Mouse (Mus musculus) adrenal gland, postnatal 36 days (tissue): ENCODE measurements at regions not wholly inside any gene's neighbourhood (a gene's known extent, or its start where the extent isn't known, plus 50 kb on each side); places are given as distances from the start of the nearest gene placed in this dataset.

Source experiments
- DNase-seq, 2 experiments: peaks; one replicate each; pipeline ENCODE4 v3.0.0; 2021; ENCODE audit warnings: mixed read lengths in 1 of 2

DNA sequence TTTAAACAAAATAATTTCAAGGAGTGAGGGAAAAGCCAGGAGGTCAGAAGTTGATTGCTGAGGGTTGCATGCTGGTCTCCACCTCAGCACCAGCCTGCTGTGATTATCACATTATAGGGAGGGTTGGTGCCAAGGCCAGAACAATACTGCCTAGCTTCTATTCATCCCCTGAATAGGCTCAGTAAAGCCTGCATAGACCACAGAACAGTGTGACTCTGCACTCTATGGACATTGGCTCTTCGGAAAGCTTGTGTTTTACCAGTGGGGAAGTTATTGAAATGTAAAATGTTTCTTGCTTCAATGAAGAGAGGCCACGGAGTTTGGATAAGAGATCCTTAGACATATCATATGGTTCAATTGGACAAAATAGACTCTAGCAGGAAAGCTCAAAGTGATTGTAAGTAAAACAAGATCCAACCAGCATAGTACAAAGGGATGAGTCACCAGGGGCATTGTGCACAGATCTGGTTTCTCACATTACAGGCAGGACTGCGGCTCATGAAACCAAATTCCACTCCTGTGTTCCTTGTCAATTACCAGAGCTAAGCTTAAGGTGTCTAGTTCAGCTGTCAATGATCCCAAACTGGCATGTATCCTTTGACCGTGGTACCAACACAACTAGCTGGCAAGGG lies 320.8 kb upstream of the Cd180 start:
- no peak for DNase-seq

DNA sequence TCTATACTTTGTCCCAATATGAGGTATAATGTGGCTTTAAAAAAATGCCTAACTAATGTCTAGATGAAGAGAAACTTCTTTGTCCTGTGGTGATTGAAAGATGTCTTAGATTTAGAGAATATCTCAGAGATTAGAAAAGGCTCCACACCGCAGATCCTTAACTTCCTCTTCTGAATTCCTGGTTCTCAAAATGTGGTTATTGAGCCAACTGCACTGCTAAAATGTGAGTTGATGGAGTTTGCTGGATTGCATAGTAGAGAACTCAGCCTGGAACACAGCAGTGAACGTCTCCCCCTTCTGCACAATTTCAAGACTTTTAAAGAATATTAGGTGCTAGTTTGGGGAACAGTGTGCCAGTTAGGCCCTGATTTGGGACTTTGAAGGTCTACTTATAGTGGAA lies 312.7 kb upstream of the Cd180 start:
- DNase-seq: no peak

DNA sequence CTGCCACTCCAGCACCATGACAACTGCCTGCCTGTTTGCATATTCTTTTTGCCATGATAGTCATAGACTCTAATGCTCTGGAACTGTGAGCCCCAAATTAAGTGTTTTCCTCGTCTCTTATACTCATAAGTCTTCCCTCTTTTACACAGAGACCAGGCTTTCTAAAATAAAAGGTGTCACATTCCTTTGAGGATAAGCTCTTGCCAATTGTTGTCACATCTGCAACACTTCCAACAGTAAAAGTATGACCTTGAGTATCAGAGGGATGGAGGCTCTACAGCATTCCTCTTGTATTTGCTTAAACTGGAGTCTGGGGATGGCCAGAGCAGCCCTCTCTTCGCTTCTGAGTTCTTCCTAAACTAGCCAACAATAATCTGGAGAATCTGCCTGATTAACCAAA lies 301.4 kb upstream of the Cd180 start:
- DNase-seq: no peak

DNA sequence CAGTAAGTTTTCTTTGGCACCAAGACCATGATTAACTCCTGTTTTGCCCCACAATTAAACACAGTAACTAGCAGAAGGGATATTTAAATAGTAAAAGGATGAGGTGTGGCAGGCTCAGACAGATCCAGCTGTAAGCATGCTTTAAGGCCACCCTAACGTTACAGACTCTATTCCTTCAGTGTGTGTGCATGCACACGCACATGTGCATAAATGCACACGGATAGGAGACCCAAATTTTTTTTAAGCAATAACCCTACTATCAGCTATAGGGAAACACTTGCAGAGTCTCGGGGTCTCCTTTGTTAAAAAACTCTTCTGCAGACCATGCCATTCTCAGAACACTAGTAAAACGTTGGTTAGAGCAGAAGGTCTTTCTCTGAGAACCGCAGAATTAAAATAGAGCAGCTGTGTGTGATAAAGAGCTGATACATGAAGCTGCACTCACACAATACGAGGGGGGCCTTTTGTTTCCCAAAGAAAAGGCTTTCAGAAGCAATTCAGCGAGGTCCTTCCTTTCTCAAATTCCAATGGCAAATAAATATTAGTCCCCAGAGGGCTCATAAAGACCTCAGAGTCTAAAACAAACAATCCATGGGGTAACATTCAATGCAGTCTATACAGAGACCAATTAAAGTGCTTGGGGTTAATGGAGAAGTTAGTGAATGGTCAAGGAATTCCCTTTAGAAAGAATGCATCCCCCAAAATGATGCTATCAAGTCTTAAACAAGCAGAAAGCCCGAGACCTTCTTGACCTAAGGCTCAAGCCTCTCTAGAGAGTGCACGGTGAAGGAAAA lies 300.3 kb upstream of the Cd180 start:
- DNase-seq: no peak

DNA sequence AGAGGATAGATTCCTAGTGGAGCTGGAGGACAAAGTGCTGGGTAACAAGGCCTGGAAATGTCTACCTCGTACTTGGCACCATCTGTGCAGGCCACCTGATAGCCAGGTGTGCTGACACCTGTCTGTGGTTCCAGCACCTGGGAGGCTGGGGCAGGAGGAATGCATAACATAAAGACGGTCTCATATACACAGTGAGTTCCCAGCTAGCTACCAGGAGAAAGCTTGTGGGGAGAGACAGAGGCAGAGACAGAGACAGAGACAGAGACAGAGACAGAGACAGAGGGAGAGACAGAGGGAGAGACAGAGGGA lies 299.7 kb upstream of the Cd180 start:
- no peak for DNase-seq

DNA sequence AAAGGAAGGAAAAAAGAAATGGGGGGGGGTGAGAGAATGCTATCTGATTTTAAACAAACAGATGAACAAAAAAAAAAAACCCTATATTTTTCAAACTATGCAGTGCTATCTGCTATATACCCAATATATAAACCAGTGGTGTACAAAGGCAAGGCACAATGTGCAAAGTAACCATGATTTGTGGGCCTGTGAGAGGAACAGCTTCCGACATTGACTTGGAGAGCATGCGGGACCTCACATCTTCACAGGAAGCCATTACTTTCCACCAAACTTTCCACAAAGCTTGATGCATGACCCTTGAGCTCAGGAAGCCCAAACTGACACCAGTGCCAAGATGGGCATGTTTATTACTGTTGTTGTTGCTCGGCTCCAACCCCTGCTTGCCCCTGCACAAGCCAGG lies 299.3 kb upstream of the Cd180 start:
- DNase-seq: no peak

DNA sequence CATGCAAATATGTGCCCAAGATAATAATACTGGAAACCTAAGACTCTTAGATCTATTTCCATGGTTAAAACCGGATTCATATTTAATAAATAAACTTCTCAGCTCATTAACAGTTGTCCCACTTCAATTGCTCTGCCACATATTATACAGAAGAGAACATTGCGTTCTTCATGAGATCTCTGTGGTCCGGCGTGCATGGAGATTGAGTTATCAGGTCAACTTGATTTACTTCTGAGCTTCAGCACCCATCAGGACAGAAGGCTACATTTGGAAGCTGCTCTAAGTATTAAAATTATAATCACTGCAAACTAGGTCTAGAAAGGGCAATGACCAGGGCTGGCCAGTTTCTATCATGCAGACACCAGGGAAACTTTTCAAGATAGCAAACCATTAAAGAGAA lies 295.9 kb upstream of the Cd180 start:
- DNase-seq: no peak

DNA sequence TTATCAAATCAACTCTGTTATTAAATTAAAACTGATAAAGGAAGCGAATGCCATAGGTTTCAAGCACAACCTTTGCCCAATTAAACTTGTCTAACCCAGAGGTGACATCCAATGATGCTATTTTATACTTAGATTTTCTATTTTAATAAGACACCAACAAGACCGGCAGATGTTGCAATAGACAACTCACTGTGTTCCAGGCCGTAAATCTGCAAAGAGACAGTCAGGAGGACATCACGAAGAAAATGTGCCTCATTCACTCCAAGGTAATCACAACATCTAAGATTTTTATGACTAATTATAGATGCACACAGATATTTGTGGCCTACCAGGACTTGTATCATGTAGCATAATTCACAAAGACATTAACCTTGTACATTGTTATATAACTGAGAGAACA lies 281.5 kb upstream of the Cd180 start:
- peak in 1 of 2 experiments; percentile 17 for DNase-seq

DNA sequence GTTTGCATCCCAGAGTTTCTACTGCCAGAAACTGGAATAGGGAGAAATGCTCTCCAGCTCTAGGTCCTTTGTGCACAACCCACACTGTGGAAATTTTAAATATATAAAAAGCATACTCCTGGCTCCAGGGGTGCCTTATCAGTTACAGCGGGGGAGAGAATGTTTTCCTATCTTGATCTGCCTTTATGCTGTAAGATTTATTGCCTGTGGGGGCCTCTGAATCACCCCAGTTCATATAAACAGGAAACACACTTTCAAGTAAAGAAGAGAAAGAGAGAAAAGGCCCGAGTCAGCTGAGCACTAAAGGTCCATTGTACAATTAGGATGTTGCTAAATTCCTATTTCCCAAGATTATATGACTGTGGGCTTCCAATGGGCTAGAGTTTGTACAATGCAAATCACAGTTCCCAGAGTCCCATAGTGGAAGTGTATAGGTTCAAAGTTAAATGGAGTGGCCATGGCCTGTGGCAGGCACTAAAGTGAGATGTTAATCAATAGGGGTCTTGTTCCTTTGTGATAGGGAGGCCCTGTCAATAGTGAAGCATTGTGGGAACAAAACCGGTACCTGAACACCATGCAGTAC lies 258.9 kb upstream of the Cd180 start:
- no peak for DNase-seq

DNA sequence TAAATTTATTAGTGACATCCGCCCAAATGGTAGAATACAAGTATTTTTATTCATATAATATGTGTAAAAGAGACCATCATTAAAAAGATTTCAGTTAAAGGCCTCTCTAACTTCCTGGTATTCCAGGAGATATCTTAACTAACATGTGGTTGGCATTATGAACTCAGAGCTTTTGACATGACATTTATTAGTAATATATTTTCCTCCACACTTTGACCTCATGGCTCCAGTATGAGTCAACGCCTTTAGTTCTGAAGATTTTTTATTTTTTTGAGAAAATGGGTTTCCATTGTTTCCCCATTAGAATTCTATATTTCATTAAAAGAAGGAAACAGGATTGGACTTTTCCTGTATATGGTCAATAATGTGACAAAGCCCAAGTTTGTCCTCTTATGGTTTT lies 250.7 kb upstream of the Cd180 start:
- DNase-seq: no peak

DNA sequence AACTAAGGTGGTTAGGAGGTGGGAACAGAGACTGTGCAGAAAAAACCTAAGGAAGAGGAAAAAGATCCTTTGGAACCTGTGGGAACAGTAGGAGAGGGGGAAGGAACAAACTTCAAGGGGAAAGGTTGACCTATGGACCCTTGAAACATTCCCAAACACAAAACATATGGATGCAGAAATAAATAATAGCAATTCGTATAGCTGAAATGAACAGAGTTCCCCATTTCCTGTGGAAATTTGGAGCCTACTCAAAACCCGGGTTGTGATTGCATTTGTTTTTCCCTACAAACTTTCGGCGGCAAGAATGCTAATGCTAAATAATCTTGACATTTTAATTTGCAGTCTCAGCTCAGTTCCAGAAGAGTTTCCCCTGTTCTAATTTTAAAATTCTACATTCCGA lies 246.0 kb upstream of the Cd180 start:
- DNase-seq: no peak

DNA sequence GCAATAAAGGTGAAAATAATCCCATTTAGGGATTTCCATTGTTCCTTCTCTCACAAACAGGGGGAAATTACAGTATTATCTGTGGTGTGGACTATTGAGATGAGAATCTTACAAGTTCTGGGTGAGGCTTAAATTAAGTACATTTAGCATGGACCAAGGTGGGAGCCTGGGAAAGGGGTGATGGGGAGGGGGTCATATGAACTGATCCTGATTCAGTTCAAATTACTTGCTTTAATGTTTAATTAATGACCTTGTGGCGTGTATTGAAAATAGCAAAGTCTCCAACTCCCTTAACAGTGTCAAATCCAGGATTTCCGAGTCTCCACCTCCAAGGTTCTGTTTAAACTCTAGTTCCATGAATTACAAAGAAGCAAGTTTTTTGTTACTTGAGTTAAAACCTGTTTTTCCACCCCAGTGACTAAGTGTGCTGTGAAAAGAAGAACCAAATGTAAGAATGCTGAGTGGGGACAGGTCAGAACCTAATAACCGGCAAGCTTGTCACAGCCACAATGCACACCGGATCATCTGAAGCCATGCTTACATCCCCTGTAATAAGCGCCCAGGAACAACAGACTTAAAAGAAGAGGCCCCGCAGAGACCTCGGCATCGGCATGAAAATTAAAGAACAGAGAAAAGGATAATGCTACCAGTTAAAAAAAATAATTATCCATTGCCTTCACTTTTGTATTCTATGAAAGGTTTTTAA lies 243.8 kb upstream of the Cd180 start:
- DNase-seq: no peak

DNA sequence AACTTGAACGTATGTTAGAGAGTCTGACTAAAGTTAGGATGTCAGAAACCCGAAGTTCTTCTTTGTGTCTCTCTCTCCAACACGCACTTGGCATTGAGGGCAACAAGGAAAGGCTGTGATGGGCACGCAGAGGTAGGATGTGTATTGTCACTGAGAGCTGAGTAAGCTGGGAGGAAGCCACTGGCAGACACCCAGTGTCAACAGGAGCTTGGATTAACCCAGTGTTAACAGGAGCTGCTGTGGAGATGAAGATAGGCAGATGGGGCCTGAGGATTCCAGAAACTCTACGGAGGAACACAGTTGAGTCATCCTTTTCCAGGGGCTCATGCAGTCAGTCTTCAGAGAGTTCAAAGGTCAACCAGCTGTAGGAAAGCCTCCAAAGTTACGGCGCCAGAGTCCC lies 242.2 kb upstream of the Cd180 start:
- no peak for DNase-seq

DNA sequence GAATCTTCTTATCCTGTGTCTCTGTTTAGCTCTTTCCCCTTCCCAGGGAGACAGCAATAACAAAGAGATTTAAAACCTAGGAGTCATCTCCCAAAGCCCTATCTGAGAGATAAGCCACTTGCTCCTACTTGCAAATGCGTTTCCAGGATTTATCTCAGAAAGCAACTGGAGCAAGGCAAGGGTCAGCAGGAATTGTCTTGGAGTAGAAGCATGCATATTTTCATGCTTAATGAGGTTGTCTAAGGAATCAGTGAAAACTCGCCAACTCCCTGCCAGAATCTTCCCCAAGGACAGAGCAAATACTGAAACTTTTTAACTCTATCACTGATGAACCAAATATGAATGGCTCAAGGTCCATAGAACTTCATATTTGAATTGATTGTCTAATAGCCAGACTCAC lies 234.6 kb upstream of the Cd180 start:
- DNase-seq: no peak

DNA sequence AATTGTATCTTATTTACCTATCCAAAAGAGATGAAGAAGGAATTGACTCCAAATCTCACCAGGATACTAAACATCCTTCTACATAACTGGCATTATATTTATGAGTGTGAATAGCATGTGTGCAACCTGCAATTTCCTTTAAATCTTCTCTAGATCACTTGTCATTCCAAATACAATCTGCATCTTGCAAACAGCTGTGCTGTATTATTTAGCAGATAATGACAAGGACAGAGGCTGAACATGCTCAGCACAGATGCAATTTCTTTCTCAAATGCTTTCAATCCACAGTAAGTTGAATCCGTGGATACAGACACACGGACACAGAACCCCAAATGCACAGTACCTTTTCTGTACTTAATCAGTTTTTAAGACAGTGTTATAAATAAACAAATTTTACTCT lies 229.4 kb upstream of the Cd180 start:
- no peak for DNase-seq

DNA sequence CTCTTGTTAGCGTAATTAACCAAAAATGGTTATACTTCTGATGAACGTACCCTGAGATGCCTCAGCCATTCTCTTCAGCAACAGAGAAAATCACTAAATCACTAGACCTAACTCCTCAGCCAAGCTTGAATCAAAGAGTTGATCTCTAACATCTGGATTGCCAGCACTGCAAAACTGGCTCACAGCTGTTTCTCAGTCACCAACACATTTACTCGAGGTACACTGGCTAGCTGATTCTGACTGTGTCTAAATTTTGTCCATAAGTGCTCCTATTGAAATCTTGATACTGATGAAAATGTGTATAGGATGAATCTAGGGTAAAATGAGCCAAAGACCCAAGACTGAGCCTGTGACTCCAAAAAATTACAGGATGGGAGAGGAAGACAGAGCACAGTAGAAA lies 211.5 kb upstream of the Cd180 start:
- DNase-seq: no peak

DNA sequence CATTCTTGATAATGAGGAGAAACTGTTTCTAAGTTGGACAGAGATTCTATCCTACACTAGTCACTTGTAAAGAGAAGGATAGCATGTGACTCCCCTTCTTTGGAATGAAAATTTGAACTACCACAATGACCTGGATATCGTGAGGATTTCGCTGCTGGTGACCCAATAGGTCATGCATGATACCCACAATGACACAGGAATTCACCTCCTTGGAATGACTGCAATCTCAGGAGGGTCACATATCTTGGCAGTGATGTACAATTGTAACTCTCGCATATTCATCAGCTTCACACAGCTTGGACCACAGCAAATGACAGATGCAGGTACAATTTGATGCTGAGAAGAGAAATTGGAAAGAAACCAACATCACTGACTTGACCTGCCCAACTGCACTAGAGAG lies 210.9 kb upstream of the Cd180 start:
- no peak for DNase-seq

DNA sequence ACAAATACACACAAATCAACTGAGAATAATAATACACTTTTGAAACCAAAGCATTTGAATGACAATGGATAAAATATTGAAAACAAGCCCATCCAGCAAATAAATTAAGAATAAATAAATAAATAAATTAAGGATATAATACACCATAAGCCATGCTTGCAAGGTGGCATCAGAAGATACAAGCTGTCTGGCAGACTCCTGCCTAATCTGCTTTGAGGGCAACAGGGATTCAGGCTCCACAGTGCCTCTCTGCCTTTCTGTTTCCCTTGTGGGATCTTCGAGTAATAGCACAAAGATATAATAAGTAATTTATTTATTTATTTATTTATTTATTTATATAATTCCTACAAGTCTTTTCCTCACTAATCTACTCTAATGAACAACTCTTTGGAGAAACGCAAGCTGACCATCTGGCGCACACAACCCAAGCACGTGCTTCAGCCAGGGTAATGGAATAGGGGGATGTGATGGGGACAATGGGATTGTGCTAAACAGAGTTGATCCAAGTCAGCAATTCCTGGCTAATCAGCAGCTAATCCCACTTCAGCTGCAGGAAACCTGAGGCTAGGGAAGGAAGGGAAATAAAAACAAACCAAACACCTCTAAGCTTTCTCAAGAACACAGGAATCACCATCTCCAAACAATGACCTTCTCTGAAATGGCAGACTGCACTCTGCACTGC lies 205.8 kb upstream of the Cd180 start:
- no peak for DNase-seq

DNA sequence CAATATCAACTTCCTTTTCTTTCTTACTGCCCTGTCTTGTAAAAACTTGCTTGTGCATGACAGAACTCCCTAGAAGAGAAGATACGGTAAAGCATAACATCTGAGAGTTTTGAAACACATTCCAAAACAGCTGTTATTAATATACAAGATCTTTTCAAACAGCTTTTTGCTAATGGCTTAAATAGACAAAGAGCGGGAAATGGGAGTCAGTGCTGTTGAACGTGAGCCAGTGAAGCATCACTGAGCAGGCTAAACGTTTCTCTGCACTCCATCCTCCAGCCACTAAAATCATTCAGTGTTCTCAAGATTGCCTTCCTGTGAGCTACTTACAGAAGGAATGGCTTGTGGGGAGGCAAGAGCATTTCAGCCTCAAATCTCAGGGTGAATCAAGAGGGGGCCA lies 202.0 kb upstream of the Cd180 start:
- no peak for DNase-seq

DNA sequence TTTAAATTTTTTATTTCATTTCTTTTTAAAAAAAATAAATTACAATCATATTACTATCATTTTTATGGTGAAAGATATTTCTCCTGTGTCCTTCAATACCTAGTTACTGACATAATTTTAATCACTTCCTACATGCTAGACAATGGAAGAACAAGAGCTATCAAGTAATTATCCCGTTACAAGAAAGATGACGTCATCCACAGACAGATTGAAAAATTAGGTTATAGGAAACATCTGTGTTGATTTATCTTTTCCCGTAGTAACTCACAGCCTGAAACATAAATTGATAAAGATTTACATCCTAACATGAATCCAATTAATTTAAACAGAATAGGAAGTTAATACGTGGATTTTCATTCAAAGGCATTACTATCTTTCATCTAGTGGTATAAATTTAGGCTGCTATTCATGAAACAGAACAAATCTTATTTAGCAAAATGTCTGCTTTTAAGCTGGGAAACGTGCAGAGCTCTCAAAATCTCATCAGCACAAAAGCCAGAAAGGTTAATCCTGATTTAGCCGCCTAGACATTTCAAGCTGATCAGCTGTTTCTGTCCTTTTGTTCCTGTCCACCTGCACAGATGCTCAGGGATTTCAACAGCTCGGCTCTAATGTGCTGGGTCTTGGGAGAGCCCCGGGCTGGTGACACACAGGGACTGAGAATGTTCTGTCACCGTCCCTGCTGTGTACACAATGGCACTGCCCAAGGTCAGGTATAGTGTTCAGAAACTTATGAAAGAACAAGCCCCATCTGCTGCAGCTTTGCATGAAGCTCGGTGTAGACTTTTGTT lies 189.0 kb upstream of the Cd180 start:
- peak in 1 of 2 experiments; percentile 6 for DNase-seq

DNA sequence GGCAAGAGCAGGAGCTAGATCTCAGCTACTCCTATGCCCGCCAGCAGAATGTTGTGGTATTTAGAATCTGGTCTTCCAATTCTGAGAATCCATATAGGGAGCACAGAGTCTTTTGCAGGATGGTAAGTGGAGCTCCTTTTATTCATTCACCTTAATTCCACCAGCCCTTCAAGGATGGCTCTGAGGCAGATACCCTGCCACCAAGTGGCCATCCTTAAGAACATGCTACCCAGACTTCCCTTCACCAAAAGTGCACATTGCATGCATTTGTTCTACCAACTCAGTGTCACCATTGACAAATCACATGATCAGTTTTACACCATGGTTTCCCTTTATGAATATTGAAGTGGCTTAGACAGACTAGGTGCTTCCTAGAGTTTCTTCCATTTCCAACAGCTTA lies 186.1 kb upstream of the Cd180 start:
- DNase-seq: no peak

DNA sequence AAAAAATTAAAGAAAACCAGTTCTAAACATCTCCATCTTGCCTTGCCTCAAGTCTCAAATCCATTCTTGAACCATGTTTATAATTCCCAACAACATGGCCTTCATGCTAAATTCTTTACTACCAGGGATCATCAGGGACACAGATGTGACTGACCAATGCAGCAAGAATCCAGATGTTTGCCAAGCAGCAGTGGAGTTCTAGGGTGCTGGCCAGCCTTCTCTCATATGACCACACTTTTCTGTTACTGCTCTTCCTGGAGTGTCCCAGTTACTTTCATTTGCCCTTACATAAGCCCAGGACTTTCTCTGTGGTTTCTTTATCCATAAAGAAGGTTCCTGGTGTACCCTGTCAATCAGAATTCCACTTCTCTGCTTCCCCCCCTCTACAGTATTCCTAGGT lies 185.4 kb upstream of the Cd180 start:
- DNase-seq: no peak
